Mouse (Mus musculus) intestine, embryonic 16.5 days (tissue): ENCODE measurements at regions not wholly inside any gene's neighbourhood (a gene's known extent, or its start where the extent isn't known, plus 50 kb on each side); places are given as distances from the start of the nearest gene placed in this dataset.

ENCODE experiments used
- ATAC-seq: fragments of 200-750 bp; cut with Nextera tagmentation; 2 replicates; pipeline ENCODE4 v1.8.0; 2017; ENCODE audit warnings: moderate TSS enrichment, moderate library complexity
- H3K27ac ChIP-seq: fragments of 300-500 bp; sonication (generic); 2 replicates; pipeline ENCODE4 v1.5.1; 2014; ENCODE audit warnings: mild to moderate bottlenecking, low read length
- H3K27me3 ChIP-seq: fragments of 300-500 bp; sonication (generic); replicated peaks from 2 replicates; pipeline ENCODE4 v1.6.1; 2014; ENCODE audit warnings: low read length, control low read depth, mixed read lengths; ENCODE audit not compliant: control insufficient read depth, insufficient read depth
- H3K36me3 ChIP-seq: fragments of 300-500 bp; sonication (generic); 2 replicates; pipeline ENCODE4 v1.6.1; 2014; ENCODE audit warnings: low read length, control low read depth; ENCODE audit not compliant: control insufficient read depth, insufficient read depth
- H3K4me1 ChIP-seq: fragments of 300-500 bp; sonication (generic); 2 replicates; pipeline ENCODE4 v1.6.1; 2014; ENCODE audit warnings: low read length, control low read depth, mixed read lengths; ENCODE audit not compliant: control insufficient read depth, insufficient read depth
- H3K4me2 ChIP-seq: fragments of 300-500 bp; sonication (generic); 2 replicates; pipeline ENCODE4 v1.6.1; 2014; ENCODE audit warnings: low read depth, low read length, control low read depth
- H3K4me3 ChIP-seq: fragments of 300-500 bp; sonication (generic); 2 replicates; pipeline ENCODE4 v1.5.1; 2014; ENCODE audit warnings: mild to moderate bottlenecking, low read length
- H3K9ac ChIP-seq: fragments of 300-500 bp; sonication (generic); 2 replicates; pipeline ENCODE4 v1.6.1; 2014; ENCODE audit warnings: low read depth, low read length
- H3K9me3 ChIP-seq: fragments of 300-500 bp; sonication (generic); 2 replicates; pipeline ENCODE4 v1.6.1; 2016; ENCODE audit warnings: low read length, control low read depth; ENCODE audit not compliant: control insufficient read depth
- WGBS: fragments of 180-500 bp; shearing (Covaris S2); extraction: QIAGEN DNeasy Blood & Tissue Kit; methylation state at CpG from one replicate; pipeline ENCODE4 v1.1.7; 2014; 5-methylcytosine and 5-hydroxymethylcytosine counted together

GRCm38 (mm10) chr4:26273754-26274153, 72.9 kb downstream of the Manea start:
- Histone ChIP-seq H3K36me3 (no peaks in the 10 kb centered on the region), H3K4me1 (no peaks in the 10 kb centered on the region), H3K9me3 (no peaks in the 10 kb centered on the region), H3K27me3 (no peaks in the 10 kb centered on the region), H3K27ac (no peak overlapping the region), H3K9ac (no peak overlapping the region), H3K4me2 (no peak overlapping the region), H3K4me3 (no peak overlapping the region)
- ATAC-seq: peak; percentile 80

DNA sequence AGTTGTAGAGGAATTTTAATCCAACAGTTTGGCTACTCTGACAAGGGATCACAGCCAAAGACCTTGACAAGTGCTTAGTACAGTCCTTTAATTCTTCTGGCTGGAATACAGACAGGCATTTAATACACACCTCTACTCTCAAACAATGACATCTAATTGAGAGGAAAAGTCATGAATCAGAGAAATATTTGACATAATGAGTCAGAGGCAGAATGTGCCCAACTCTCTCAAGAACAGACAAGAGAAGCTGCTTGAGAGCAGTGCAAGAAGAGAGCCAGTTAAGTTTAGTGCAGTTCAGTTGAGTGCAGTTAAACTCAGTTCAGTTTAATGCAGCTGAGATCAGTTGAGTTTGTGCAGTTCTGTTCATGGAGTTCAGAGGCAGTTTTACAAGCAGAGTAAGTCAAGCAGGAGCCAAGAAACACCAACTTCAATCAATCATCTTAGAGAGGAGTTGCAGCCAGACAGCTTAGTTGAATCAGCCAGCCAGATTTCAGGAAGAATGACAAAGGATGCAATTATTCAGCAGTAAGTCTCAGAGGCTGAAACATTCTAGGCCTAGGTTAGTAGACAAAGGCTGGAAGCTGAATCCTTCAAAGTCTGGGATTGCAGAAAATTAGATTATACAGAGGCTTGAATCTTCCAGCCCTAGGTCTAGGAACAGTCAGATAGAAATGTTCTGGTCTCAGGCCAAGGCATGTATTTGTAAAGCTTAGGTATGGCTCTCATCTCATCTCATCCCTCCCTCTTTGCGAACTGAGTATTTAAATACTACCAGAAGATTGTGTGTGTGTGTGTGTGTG, 87.3 kb downstream of the Manea start:
- Histone ChIP-seq H3K27ac (no peak overlapping the region), H3K9me3 (no peaks in the 10 kb centered on the region), H3K4me2 (no peak overlapping the region), H3K27me3 (no peaks in the 10 kb centered on the region), H3K9ac (no peak overlapping the region), H3K4me3 (no peak overlapping the region), H3K4me1 (no peaks in the 10 kb centered on the region), H3K36me3 (no peaks in the 10 kb centered on the region)
- peak; percentile 42; the same call in 1 of the 2 replicates for ATAC-seq
- 58% methylated on average over 1 of the region's 1 CpGs for WGBS

DNA sequence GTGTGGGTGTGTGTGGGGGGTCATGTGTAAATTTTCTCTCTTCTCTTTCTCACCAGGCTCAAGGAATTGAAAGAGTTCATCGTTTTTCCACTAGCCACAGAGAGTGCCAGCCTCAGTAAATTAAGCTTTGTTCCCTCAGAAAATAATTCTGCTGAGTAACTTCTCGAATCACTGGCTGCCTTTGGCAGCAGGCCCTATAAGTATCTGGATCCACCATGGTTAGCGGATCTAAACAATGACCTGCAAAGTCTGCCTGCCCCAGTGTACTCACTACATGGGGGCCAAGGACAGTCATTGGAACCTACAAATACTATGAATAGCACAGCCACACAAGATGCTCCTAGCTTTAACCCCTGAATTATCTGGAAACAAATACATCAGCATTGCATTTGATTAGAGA, 90.8 kb downstream of the Manea start:
- ATAC-seq: no peak
- Histone ChIP-seq H3K36me3 (no peaks in the 10 kb centered on the region), H3K4me3 (no peak overlapping the region), H3K27ac (no peak overlapping the region), H3K27me3 (no peaks in the 10 kb centered on the region), H3K4me2 (no peak overlapping the region), H3K9ac (no peak overlapping the region), H3K4me1 (no peaks in the 10 kb centered on the region), H3K9me3 (no peaks in the 10 kb centered on the region)
- WGBS: 65% methylated on average over 3 of the region's 3 CpGs

DNA sequence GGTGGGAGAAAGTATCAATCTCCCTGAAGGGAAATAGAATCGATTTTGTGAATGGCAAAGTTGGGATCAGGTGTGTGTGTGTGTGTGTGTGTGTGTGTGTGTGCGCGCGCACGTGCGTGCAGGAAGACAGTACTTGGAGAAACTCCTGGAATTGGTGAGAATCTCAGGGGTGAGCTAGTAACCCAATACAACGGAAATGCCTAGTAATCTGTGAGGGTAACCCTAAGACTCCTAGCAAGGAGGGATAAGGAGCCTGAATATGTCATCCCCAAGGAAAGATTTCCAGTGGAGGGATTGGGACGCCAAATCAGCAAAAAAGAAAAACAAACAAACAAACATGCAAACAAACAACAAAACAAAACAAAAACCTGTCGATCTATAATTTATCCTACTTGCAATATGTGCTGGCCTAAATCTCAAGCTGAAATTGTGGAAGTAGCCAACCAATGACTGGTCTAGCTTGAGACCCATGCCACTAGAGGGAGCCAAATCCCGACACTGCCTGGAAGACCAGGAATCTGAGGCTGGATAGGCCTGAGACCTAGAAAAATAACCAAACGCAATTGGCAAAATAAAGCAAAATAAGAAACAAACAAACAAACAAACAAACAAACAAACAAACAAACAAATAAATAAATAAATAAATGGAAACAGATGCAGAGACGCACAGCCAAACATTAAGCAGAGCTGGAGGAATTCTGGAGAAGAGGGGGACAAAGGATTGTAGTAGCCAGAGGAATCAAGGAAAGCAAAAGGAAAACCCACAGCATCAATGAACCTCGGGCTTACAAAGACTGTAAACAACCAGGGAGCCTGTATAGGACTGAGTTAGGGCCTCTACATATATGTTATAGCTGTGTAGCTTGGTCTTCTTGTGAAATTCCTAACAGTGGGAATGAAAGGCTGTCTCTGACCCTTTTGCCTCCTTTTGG, 98.5 kb downstream of the Manea start:
- ATAC-seq: peak; percentile 76; the same call in 1 of the 2 replicates
- no peaks in the 10 kb centered on the region for H3K9me3 ChIP-seq
- no peaks in the 10 kb centered on the region for H3K36me3 ChIP-seq
- no peak overlapping the region for H3K27ac ChIP-seq
- no peaks in the 10 kb centered on the region for H3K27me3 ChIP-seq
- H3K4me2 ChIP-seq: no peak overlapping the region
- H3K4me1 ChIP-seq: no peaks in the 10 kb centered on the region
- no peak overlapping the region for H3K4me3 ChIP-seq
- H3K9ac ChIP-seq: no peak overlapping the region
- WGBS: 69% methylated on average over 13 of the region's 13 CpGs

DNA sequence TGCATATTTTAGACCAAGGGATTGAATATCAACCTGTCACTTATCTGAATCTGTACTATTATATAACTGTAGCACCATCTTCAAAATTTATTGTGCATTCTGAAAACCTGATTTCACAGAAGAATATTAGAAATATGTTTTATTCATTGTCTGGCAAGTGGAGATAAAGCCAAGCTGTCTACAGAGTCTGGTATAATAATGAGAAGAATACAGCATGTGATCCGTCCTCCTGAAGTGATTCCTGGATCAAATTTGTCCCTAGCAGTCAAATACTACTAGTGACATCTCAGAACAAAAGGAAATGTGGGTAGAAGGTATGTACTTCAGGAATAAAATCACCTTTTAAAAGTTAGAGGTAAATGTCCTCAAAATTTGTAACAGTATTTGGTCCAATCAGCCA, 123.4 kb downstream of the Manea start:
- no peak overlapping the region for H3K4me3 ChIP-seq
- WGBS: 69% methylated on average over 1 of the region's 1 CpGs
- no peak overlapping the region for H3K27ac ChIP-seq
- no peaks in the 10 kb centered on the region for H3K9me3 ChIP-seq
- no peaks in the 10 kb centered on the region for H3K36me3 ChIP-seq
- no peaks in the 10 kb centered on the region for H3K27me3 ChIP-seq
- no peak overlapping the region for H3K9ac ChIP-seq
- no peak overlapping the region for H3K4me2 ChIP-seq
- ATAC-seq: no peak
- no peaks in the 10 kb centered on the region for H3K4me1 ChIP-seq
